Mouse (Mus musculus) midbrain, embryonic 14.5 days (tissue): Measurements from ENCODE around the gene Pkp4. TPM values are rescaled to one million over a fixed set of nuclear protein-coding genes. Genes with fewer than 3 reads are reported as not detected.

Source experiments
- ATAC-seq: fragments of 200-750 bp; cut with Nextera tagmentation; 2 replicates; pipeline ENCODE4 v1.8.0; 2017; ENCODE audit warnings: moderate number of reproducible peaks, moderate library complexity; ENCODE audit not compliant: low FRiP score, low TSS enrichment
- DNase-seq: peaks from one replicate; pipeline ENCODE4 v3.0.0-alpha.2; 2015
- H3K27ac ChIP-seq: fragments of 300-500 bp; sonication (generic); replicated peaks from 2 replicates; pipeline ENCODE4 v1.5.1; 2014; ENCODE audit warnings: mild to moderate bottlenecking, low read depth, low read length, moderate library complexity
- H3K27me3 ChIP-seq: fragments of 300-500 bp; sonication (generic); 2 replicates; pipeline ENCODE4 v1.6.1; 2014; ENCODE audit warnings: low read length, control low read depth, mixed read lengths; ENCODE audit not compliant: control insufficient read depth, insufficient read depth
- H3K36me3 ChIP-seq: fragments of 300-500 bp; sonication (generic); 2 replicates; pipeline ENCODE4 v1.6.1; 2014; ENCODE audit warnings: low read length, control low read depth; ENCODE audit not compliant: control insufficient read depth, insufficient read depth
- H3K4me1 ChIP-seq: fragments of 300-500 bp; sonication (generic); 2 replicates; pipeline ENCODE4 v1.6.1; 2014; ENCODE audit warnings: mild to moderate bottlenecking, antibody characterized with exemption, low read length, control low read depth; ENCODE audit not compliant: control insufficient read depth, insufficient read depth
- H3K4me2 ChIP-seq: fragments of 300-500 bp; sonication (generic); 2 replicates; pipeline ENCODE4 v1.6.1; 2014; ENCODE audit warnings: mild to moderate bottlenecking, low read length, moderate library complexity
- H3K4me3 ChIP-seq: fragments of 300-500 bp; sonication (generic); replicated peaks from 2 replicates; pipeline ENCODE4 v1.5.1; 2014; ENCODE audit warnings: low read depth, low read length
- H3K9ac ChIP-seq: fragments of 300-500 bp; sonication (generic); replicated peaks from 2 replicates; pipeline ENCODE4 v1.6.1; 2014; ENCODE audit warnings: mild to moderate bottlenecking, low read length, moderate library complexity
- H3K9me3 ChIP-seq: fragments of 300-500 bp; sonication (generic); 2 replicates; pipeline ENCODE4 v1.6.1; 2016; ENCODE audit warnings: low read length, control low read depth, mixed read lengths; ENCODE audit not compliant: control insufficient read depth
- WGBS: fragments of 180-500 bp; shearing (Covaris S2); extraction: QIAGEN DNeasy Blood & Tissue Kit; methylation state at CpG from one replicate; pipeline ENCODE4 v1.1.7; 2014; 5-methylcytosine and 5-hydroxymethylcytosine counted together
- polyA plus RNA-seq: library from polyadenylated mRNA; unstranded; fragments of >200 nt; fragmentation: Nextera tagmentation; extraction: Ambion mirVana; gene quantifications from 2 replicates; pipeline ENCODE4 v1.2.1, GENCODE M21; 2014

Pkp4 gene
- polyA plus RNA-seq, 1 experiment from 2014 or later, result 23.9 TPM

GRCm38 (mm10) chr2:59233294-59233923 is 72.8 kb downstream of the Pkp4 start:
- Histone ChIP-seq H3K36me3 (0 out of 2 replicates have a peak, but pooled peaks cover 5% of the 10 kb centered on the region), H3K4me2 (no peak overlapping the region), H3K9ac (no peak overlapping the region), H3K27ac (no peak overlapping the region), H3K4me3 (no peak overlapping the region), H3K9me3 (no peaks in the 10 kb centered on the region), H3K4me1 (no peaks in the 10 kb centered on the region), H3K27me3 (no peaks in the 10 kb centered on the region)
- no peak for DNase-seq
- 92% methylated on average over 13 of the region's 13 CpGs for WGBS
- no peak for ATAC-seq

DNA sequence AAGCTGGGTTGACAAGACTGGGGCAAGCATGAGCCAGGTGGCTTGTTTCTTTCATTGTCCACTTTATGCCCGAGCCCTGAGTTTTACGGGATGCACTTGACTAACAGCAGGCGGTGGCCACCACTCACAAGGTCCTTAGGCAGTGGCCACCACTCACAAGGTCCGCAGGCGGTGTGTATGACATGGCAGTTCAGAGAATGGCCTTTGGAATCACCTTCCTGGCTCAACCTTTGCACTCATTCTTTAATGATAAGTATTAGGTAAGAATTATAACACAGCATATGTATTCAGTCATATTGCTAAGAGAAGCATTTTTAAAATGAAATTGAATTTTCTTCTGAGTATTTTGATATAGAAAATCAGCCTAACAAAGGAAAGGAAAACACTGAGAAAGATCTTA is 73.3 kb downstream of the Pkp4 start:
- no peak overlapping the region for H3K4me3 ChIP-seq
- no peaks in the 10 kb centered on the region for H3K4me1 ChIP-seq
- ATAC-seq (no peak), DNase-seq (no peak)
- no peaks in the 10 kb centered on the region for H3K27me3 ChIP-seq
- no peak overlapping the region for H3K9ac ChIP-seq
- H3K9me3 ChIP-seq, result no peaks in the 10 kb centered on the region
- no peak overlapping the region for H3K4me2 ChIP-seq
- WGBS, result 92% methylated on average over 5 of the region's 5 CpGs
- H3K27ac ChIP-seq, result no peak overlapping the region
- 0 out of 2 replicates have a peak, but pooled peaks cover 5% of the 10 kb centered on the region for H3K36me3 ChIP-seq

DNA sequence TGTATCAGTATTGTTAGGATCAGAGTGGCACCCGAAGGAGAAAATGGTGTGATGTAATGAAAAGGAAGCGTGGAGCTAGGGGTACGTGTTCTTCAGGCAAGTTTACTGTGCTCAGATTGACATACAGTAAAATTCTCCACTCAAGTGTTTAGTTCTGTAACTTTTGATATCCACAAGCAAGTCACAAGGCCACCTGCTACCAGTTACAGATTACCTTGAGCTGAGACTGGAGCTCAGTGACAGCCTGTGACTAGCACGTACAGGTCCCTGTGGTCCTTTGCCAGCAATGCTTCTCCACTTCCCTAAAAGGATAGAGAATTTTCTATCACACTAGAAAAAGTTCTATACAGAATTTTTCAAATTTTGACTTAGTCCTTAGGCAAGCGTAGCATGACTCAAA is 73.9 kb downstream of the Pkp4 start:
- Histone ChIP-seq H3K9me3 (no peaks in the 10 kb centered on the region), H3K4me3 (no peak overlapping the region), H3K4me2 (no peak overlapping the region), H3K9ac (no peak overlapping the region), H3K27me3 (no peaks in the 10 kb centered on the region), H3K27ac (no peak overlapping the region), H3K4me1 (no peaks in the 10 kb centered on the region), H3K36me3 (0 out of 2 replicates have a peak, but pooled peaks cover 5% of the 10 kb centered on the region)
- DNase-seq (no peak), ATAC-seq (no peak)
- 96% methylated on average over 5 of the region's 5 CpGs for WGBS

- WGBS, result 92% methylated on average over 10 of the region's 10 CpGs
- H3K36me3 ChIP-seq, result no peaks in the 10 kb centered on the region
Observed at GRCm38 (mm10) chr2:59239841-59240395, 79.3 kb downstream of the Pkp4 start.

DNA sequence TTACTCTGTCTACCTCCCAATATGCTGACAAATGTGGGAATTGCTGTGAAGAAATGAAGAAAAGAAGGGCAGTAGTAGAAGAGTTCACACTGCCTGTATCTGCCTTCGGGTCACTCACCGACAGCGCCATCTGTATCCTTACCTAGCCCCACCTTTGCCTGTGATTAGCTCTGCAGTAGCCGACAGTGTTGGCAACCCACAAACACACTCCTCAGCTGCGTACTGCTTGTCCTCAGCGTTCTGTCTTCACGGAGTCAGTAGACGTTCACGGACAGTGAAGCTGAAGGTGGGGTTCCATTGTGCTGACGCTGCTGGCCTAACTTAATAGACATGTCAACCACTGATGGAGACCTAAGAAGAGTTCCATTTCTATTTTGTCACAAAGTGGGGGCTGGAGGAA is 81.5 kb downstream of the Pkp4 start:
- ATAC-seq (no peak), DNase-seq (no peak)
- no peak overlapping the region for H3K4me2 ChIP-seq
- H3K27ac ChIP-seq, result no peak overlapping the region; the same call in 1 of the 2 replicates
- no peaks in the 10 kb centered on the region for H3K27me3 ChIP-seq
- no peaks in the 10 kb centered on the region for H3K4me1 ChIP-seq
- no peak overlapping the region for H3K4me3 ChIP-seq
- H3K9ac ChIP-seq, result no peak overlapping the region
- 64% methylated on average over 10 of the region's 10 CpGs for WGBS
- H3K36me3 ChIP-seq, result no peaks in the 10 kb centered on the region
- H3K9me3 ChIP-seq, result no peaks in the 10 kb centered on the region

More at GRCm38 (mm10) chr2:59239841-59240395, 79.3 kb downstream of the Pkp4 start:
- Histone ChIP-seq H3K9me3 (no peaks in the 10 kb centered on the region), H3K27ac (no peak overlapping the region), H3K4me1 (no peaks in the 10 kb centered on the region), H3K4me2 (no peak overlapping the region), H3K9ac (no peak overlapping the region), H3K27me3 (no peaks in the 10 kb centered on the region), H3K4me3 (no peak overlapping the region)
- DNase-seq, result no peak
- ATAC-seq, result no peak

DNA sequence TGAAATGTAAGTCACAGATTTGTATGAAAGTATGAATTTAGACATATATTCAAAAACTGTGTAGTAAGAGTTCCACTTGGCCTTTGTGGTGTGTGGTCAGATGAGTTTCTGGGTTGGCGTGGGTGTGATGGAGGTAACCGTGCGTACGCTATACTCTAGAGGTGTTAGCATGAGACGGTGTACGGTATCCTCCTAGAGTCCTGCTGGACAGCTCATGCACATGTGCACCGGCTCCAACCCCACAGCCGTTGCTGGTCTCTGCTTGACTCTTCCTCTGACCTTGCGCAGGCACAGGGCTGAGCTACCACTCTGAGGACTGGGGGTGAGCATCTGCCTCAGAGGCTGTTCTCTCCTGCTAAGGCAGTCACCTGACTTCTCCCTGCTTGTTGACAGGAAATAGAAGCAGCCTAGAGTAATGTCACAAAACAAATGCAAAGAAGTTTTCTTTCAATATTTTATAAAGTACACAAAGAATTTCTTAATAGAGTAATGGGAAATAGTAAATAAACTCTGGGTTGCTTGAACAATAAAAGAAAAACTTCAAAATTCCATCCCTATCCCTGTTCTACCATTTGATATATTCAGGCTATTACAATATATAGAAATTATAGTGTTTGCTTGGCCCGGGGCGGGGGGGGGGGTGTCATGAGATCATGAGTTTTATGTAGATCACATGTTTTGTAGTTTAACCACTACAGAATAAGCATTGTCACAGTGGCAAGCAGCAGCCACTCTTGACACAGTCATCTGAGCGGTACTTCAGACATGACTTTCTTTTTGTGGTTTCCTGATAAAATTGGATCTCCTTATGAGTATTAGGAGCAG is 83.8 kb downstream of the Pkp4 start:
- no peaks in the 10 kb centered on the region for H3K4me1 ChIP-seq
- H3K9ac ChIP-seq, result no peak overlapping the region
- no peak overlapping the region for H3K27ac ChIP-seq
- no peaks in the 10 kb centered on the region for H3K27me3 ChIP-seq
- ATAC-seq (no peak), DNase-seq (no peak)
- H3K9me3 ChIP-seq, result no peaks in the 10 kb centered on the region
- no peak overlapping the region for H3K4me3 ChIP-seq
- H3K36me3 ChIP-seq, result no peaks in the 10 kb centered on the region
- H3K4me2 ChIP-seq, result no peak overlapping the region
- 98% methylated on average over 12 of the region's 12 CpGs for WGBS

DNA sequence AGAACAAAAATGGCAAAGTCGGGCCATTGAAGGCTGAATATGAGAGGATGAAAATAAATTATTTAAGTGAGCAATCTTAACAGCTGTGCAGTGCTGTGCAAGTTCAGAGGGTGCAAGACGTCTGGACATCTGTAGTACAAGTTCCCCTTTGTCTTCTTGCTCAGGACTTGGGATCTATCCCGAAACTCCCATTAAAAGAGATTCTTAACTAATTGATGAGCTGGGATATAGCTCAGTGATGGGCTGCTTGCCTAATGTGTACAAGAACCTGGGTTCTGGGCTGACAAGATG is 84.4 kb downstream of the Pkp4 start:
- Histone ChIP-seq H3K9ac (no peak overlapping the region), H3K4me1 (no peaks in the 10 kb centered on the region), H3K9me3 (no peaks in the 10 kb centered on the region), H3K36me3 (no peaks in the 10 kb centered on the region), H3K27ac (no peak overlapping the region), H3K4me3 (no peak overlapping the region), H3K27me3 (no peaks in the 10 kb centered on the region), H3K4me2 (no peak overlapping the region)
- 85% methylated on average over 3 of the region's 3 CpGs for WGBS
- DNase-seq (no peak), ATAC-seq (no peak)

GRCm38 (mm10) chr2:59248806-59249205 is 88.2 kb downstream of the Pkp4 start:
- DNase-seq, result no peak
- no peak overlapping the region for H3K27ac ChIP-seq
- H3K4me2 ChIP-seq, result no peak overlapping the region
- no peaks in the 10 kb centered on the region for H3K27me3 ChIP-seq
- H3K4me3 ChIP-seq, result no peak overlapping the region
- no peak overlapping the region for H3K9ac ChIP-seq
- WGBS, result 90% methylated on average over 3 of the region's 3 CpGs
- ATAC-seq, result no peak
- no peaks in the 10 kb centered on the region for H3K36me3 ChIP-seq
- no peaks in the 10 kb centered on the region for H3K9me3 ChIP-seq
- no peaks in the 10 kb centered on the region for H3K4me1 ChIP-seq

GRCm38 (mm10) chr2:59252818-59253217 is 92.2 kb downstream of the Pkp4 start:
- no peak overlapping the region for H3K4me2 ChIP-seq
- H3K9ac ChIP-seq, result no peak overlapping the region
- H3K9me3 ChIP-seq, result no peaks in the 10 kb centered on the region
- ATAC-seq, result no peak
- DNase-seq, result no peak
- H3K4me3 ChIP-seq, result no peak overlapping the region
- no peaks in the 10 kb centered on the region for H3K36me3 ChIP-seq
- no peaks in the 10 kb centered on the region for H3K27me3 ChIP-seq
- H3K4me1 ChIP-seq, result no peaks in the 10 kb centered on the region
- H3K27ac ChIP-seq, result no peak overlapping the region
